Mouse (Mus musculus) forebrain, embryonic 15.5 days (tissue): ENCODE measurements at regions not wholly inside any gene's neighbourhood (a gene's known extent, or its start where the extent isn't known, plus 50 kb on each side); places are given as distances from the start of the nearest gene placed in this dataset.
A peak's percentile ranks its signal among the peaks of the same experiment; 100 is the strongest.
"Not testable (repeated sequence)": the region's sequence is repeated elsewhere in the genome, so short reads cannot be mapped to it uniquely, and the experiment has no call there.

Experiments
- ATAC-seq: fragments of 200-750 bp; cut with Nextera tagmentation; replicated peaks from 2 replicates; pipeline ENCODE4 v1.8.0; 2017; ENCODE audit warnings: mild to moderate bottlenecking, moderate TSS enrichment, moderate library complexity
- H3K27ac ChIP-seq: fragments of 300-500 bp; sonication (generic); replicated peaks from 2 replicates; pipeline ENCODE4 v1.5.1; 2015; ENCODE audit warnings: mild to moderate bottlenecking, inconsistent platforms
- H3K27me3 ChIP-seq: fragments of 300-500 bp; sonication (generic); 2 replicates; pipeline ENCODE4 v1.6.1; 2015; ENCODE audit warnings: inconsistent platforms
- H3K36me3 ChIP-seq: fragments of 300-500 bp; sonication (generic); 2 replicates; pipeline ENCODE4 v1.6.1; 2015; ENCODE audit warnings: mild to moderate bottlenecking, inconsistent platforms
- H3K4me1 ChIP-seq: fragments of 300-500 bp; sonication (generic); 2 replicates; pipeline ENCODE4 v1.6.1; 2015; ENCODE audit warnings: inconsistent platforms
- H3K4me2 ChIP-seq: fragments of 300-500 bp; sonication (generic); replicated peaks from 2 replicates; pipeline ENCODE4 v1.6.1; 2015; ENCODE audit warnings: mild to moderate bottlenecking, inconsistent platforms
- H3K4me3 ChIP-seq: fragments of 300-500 bp; sonication (generic); 2 replicates; pipeline ENCODE4 v1.5.1; 2015; ENCODE audit warnings: mild to moderate bottlenecking, inconsistent platforms
- H3K9ac ChIP-seq: fragments of 300-500 bp; sonication (generic); replicated peaks from 2 replicates; pipeline ENCODE4 v1.6.1; 2015; ENCODE audit warnings: mild to moderate bottlenecking, inconsistent platforms
- H3K9me3 ChIP-seq: fragments of 300-500 bp; sonication (generic); 2 replicates; pipeline ENCODE4 v1.6.1; 2016; ENCODE audit warnings: inconsistent platforms
- WGBS: fragments of 180-500 bp; shearing (Covaris S2); methylation state at CpG from one replicate; pipeline ENCODE4 v1.1.7; 2015; ENCODE audit warnings: mixed read lengths; 5-methylcytosine and 5-hydroxymethylcytosine counted together

- not testable (repeated sequence) for H3K4me3 ChIP-seq, H3K4me2 ChIP-seq, H3K27ac ChIP-seq, H3K4me1 ChIP-seq, H3K36me3 ChIP-seq, H3K9ac ChIP-seq, H3K27me3 ChIP-seq, ATAC-seq, H3K9me3 ChIP-seq
- 95% methylated on average over 9 of the region's 9 CpGs for WGBS
Measured at GRCm38 (mm10) chr16:49447356-49447755, 251.7 kb upstream of the Ift57 start.

GRCm38 (mm10) chr16:49493881-49494280, 205.2 kb upstream of the Ift57 start:
- Histone ChIP-seq H3K9me3 (no peaks in the 10 kb centered on the region), H3K4me3 (no peak overlapping the region), H3K27ac (no peak overlapping the region), H3K36me3 (no peaks in the 10 kb centered on the region), H3K4me1 (no peaks in the 10 kb centered on the region), H3K9ac (no peak overlapping the region), H3K4me2 (no peak overlapping the region), H3K27me3 (no peaks in the 10 kb centered on the region)
- 92% methylated on average over 8 of the region's 8 CpGs for whole genome bisulfite sequencing
- no peak for ATAC-seq

GRCm38 (mm10) chr16:49497521-49498010, 201.5 kb upstream of the Ift57 start:
- no peaks in the 10 kb centered on the region for H3K27me3 ChIP-seq
- no peak for ATAC-seq

GRCm38 (mm10) chr16:49500818-49501217, 198.2 kb upstream of the Ift57 start:
- peak; percentile 84 for ATAC-seq
- Histone ChIP-seq H3K4me3 (no peak overlapping the region), H3K27ac (no peak overlapping the region), H3K36me3 (no peaks in the 10 kb centered on the region), H3K9me3 (no peaks in the 10 kb centered on the region), H3K4me2 (no peak overlapping the region), H3K27me3 (no peaks in the 10 kb centered on the region), H3K9ac (no peak overlapping the region), H3K4me1 (no peaks in the 10 kb centered on the region)
- WGBS, result 37% methylated on average over 4 of the region's 4 CpGs

More at GRCm38 (mm10) chr16:49497521-49498010, 201.5 kb upstream of the Ift57 start:
- no peak overlapping the region for H3K27ac ChIP-seq
- H3K9ac ChIP-seq, result no peak overlapping the region
- no peak overlapping the region for H3K4me3 ChIP-seq
- 84% methylated on average over 3 of the region's 3 CpGs for WGBS
- H3K4me1 ChIP-seq, result no peaks in the 10 kb centered on the region
- H3K36me3 ChIP-seq, result no peaks in the 10 kb centered on the region
- H3K9me3 ChIP-seq, result no peaks in the 10 kb centered on the region
- H3K4me2 ChIP-seq, result no peak overlapping the region

- Histone ChIP-seq H3K36me3 (no peaks in the 10 kb centered on the region), H3K27me3 (no peaks in the 10 kb centered on the region), H3K9me3 (no peaks in the 10 kb centered on the region), H3K4me1 (no peaks in the 10 kb centered on the region), H3K4me3 (no peak overlapping the region), H3K27ac (no peak overlapping the region), H3K4me2 (no peak overlapping the region), H3K9ac (no peak overlapping the region)
- ATAC-seq, result no peak; the same call in 1 of the 2 replicates
- WGBS, result 83% methylated on average over 14 of the region's 14 CpGs
Measured at GRCm38 (mm10) chr16:49503897-49504413, 195.1 kb upstream of the Ift57 start.

- Histone ChIP-seq H3K4me2 (no peak overlapping the region), H3K4me1 (no peaks in the 10 kb centered on the region), H3K27me3 (no peaks in the 10 kb centered on the region), H3K9me3 (no peaks in the 10 kb centered on the region), H3K9ac (no peak overlapping the region), H3K36me3 (no peaks in the 10 kb centered on the region), H3K4me3 (no peak overlapping the region), H3K27ac (no peak overlapping the region)
- no peak for ATAC-seq
- WGBS, result 90% methylated on average over 6 of the region's 6 CpGs
Measured at GRCm38 (mm10) chr16:49504669-49505068, 194.4 kb upstream of the Ift57 start.

- 93% methylated on average over 9 of the region's 9 CpGs for WGBS
- H3K27ac ChIP-seq, result no peak overlapping the region
Measured at GRCm38 (mm10) chr16:49505271-49505670, 193.8 kb upstream of the Ift57 start.

GRCm38 (mm10) chr16:49518844-49519243, 180.2 kb upstream of the Ift57 start:
- ATAC-seq, result no peak
- Histone ChIP-seq H3K4me1 (no peaks in the 10 kb centered on the region), H3K4me3 (no peak overlapping the region), H3K27me3 (no peaks in the 10 kb centered on the region), H3K27ac (no peak overlapping the region), H3K36me3 (no peaks in the 10 kb centered on the region), H3K4me2 (no peak overlapping the region), H3K9ac (no peak overlapping the region), H3K9me3 (no peaks in the 10 kb centered on the region)
- WGBS, result 84% methylated on average over 3 of the region's 3 CpGs

More at GRCm38 (mm10) chr16:49505271-49505670, 193.8 kb upstream of the Ift57 start:
- Histone ChIP-seq H3K36me3 (no peaks in the 10 kb centered on the region), H3K9me3 (no peaks in the 10 kb centered on the region), H3K4me1 (no peaks in the 10 kb centered on the region), H3K4me3 (no peak overlapping the region), H3K27me3 (no peaks in the 10 kb centered on the region), H3K4me2 (no peak overlapping the region), H3K9ac (no peak overlapping the region)
- ATAC-seq, result no peak

GRCm38 (mm10) chr16:49520411-49520810, 178.6 kb upstream of the Ift57 start:
- Histone ChIP-seq H3K4me3 (no peak overlapping the region), H3K9ac (no peak overlapping the region), H3K4me1 (no peaks in the 10 kb centered on the region), H3K36me3 (no peaks in the 10 kb centered on the region), H3K27me3 (no peaks in the 10 kb centered on the region), H3K4me2 (no peak overlapping the region), H3K27ac (no peak overlapping the region), H3K9me3 (no peaks in the 10 kb centered on the region)
- 55% methylated on average over 3 of the region's 3 CpGs for WGBS
- no peak for ATAC-seq

- Histone ChIP-seq H3K27me3 (no peaks in the 10 kb centered on the region), H3K36me3 (no peaks in the 10 kb centered on the region), H3K4me1 (no peaks in the 10 kb centered on the region), H3K9ac (no peak overlapping the region), H3K27ac (no peak overlapping the region), H3K4me3 (no peak overlapping the region), H3K9me3 (no peaks in the 10 kb centered on the region), H3K4me2 (no peak overlapping the region)
- WGBS, result 55% methylated on average over 2 of the region's 2 CpGs
- ATAC-seq, result no peak
Measured at GRCm38 (mm10) chr16:49521685-49522084, 177.3 kb upstream of the Ift57 start.

GRCm38 (mm10) chr16:49522576-49522975, 176.5 kb upstream of the Ift57 start:
- no peak overlapping the region for H3K9ac ChIP-seq
- H3K4me3 ChIP-seq, result no peak overlapping the region
- ATAC-seq, result no peak
- H3K27me3 ChIP-seq, result no peaks in the 10 kb centered on the region
- no peak overlapping the region for H3K4me2 ChIP-seq
- H3K36me3 ChIP-seq, result no peaks in the 10 kb centered on the region
- H3K9me3 ChIP-seq, result no peaks in the 10 kb centered on the region
- WGBS, result 51% methylated on average over 5 of the region's 5 CpGs
- no peak overlapping the region for H3K27ac ChIP-seq
- no peaks in the 10 kb centered on the region for H3K4me1 ChIP-seq

GRCm38 (mm10) chr16:49528618-49529017, 170.4 kb upstream of the Ift57 start:
- not testable (repeated sequence) for H3K27ac ChIP-seq, H3K9me3 ChIP-seq, H3K27me3 ChIP-seq, H3K4me1 ChIP-seq, H3K4me3 ChIP-seq, H3K4me2 ChIP-seq, H3K9ac ChIP-seq, ATAC-seq, H3K36me3 ChIP-seq
- 90% methylated on average over 2 of the region's 2 CpGs for WGBS

- WGBS, result 70% methylated on average over 2 of the region's 2 CpGs
- Histone ChIP-seq H3K27me3 (no peaks in the 10 kb centered on the region), H3K9ac (no peak overlapping the region), H3K4me3 (no peak overlapping the region), H3K9me3 (no peaks in the 10 kb centered on the region), H3K4me1 (no peaks in the 10 kb centered on the region), H3K36me3 (no peaks in the 10 kb centered on the region), H3K27ac (no peak overlapping the region), H3K4me2 (no peak overlapping the region)
- no peak for ATAC-seq
Measured at GRCm38 (mm10) chr16:49529060-49529459, 170.0 kb upstream of the Ift57 start.
